Mouse (Mus musculus) limb, embryonic 14.5 days (tissue): ENCODE measurements around the gene Cep63. TPM values are rescaled to one million over a fixed set of nuclear protein-coding genes. Genes with fewer than 3 reads are reported as not detected.

ENCODE experiments used
- ATAC-seq: fragments of 200-750 bp; cut with Nextera tagmentation; 2 replicates; pipeline ENCODE4 v1.8.0; 2017; ENCODE audit warnings: low read depth, moderate number of reproducible peaks, moderate TSS enrichment; ENCODE audit not compliant: low FRiP score
- DNase-seq: peaks from one replicate; pipeline ENCODE4 v3.0.0-alpha.2; 2015; ENCODE audit warnings: low spot score
- H3K27ac ChIP-seq: fragments of 300-500 bp; sonication (generic); replicated peaks from 2 replicates; pipeline ENCODE4 v1.5.1; 2014; ENCODE audit warnings: low read depth, mild to moderate bottlenecking, low read length, moderate library complexity, mixed read lengths
- H3K27me3 ChIP-seq: fragments of 300-500 bp; sonication (generic); 2 replicates; pipeline ENCODE4 v1.6.1; 2014; ENCODE audit warnings: low read length, mixed read lengths; ENCODE audit not compliant: control insufficient read depth, insufficient read depth
- H3K36me3 ChIP-seq: fragments of 300-500 bp; sonication (generic); 2 replicates; pipeline ENCODE4 v1.6.1; 2014; ENCODE audit warnings: mild to moderate bottlenecking, low read length, moderate library complexity, mixed read lengths; ENCODE audit not compliant: control insufficient read depth, insufficient read depth
- H3K4me1 ChIP-seq: fragments of 300-500 bp; sonication (generic); 2 replicates; pipeline ENCODE4 v1.6.1; 2014; ENCODE audit warnings: antibody characterized with exemption, low read length, mixed read lengths; ENCODE audit not compliant: control insufficient read depth, insufficient read depth
- H3K4me2 ChIP-seq: fragments of 300-500 bp; sonication (generic); replicated peaks from 2 replicates; pipeline ENCODE4 v1.6.1; 2014; ENCODE audit warnings: low read depth, mild to moderate bottlenecking, low read length, moderate library complexity; ENCODE audit not compliant: severe bottlenecking
- H3K4me3 ChIP-seq: fragments of 300-500 bp; sonication (generic); replicated peaks from 2 replicates; pipeline ENCODE4 v1.5.1; 2014; ENCODE audit warnings: low read length
- H3K9ac ChIP-seq: fragments of 300-500 bp; sonication (generic); 2 replicates; pipeline ENCODE4 v1.6.1; 2014; ENCODE audit warnings: mild to moderate bottlenecking, low read depth, low read length, moderate library complexity; ENCODE audit not compliant: severe bottlenecking
- H3K9me3 ChIP-seq: fragments of 300-500 bp; sonication (generic); 2 replicates; pipeline ENCODE4 v1.6.1; 2016; ENCODE audit warnings: low read length; ENCODE audit not compliant: control insufficient read depth
- POLR2A ChIP-seq: fragments of 200-500 bp; IDR thresholded peaks from 2 replicates; pipeline ENCODE4 v1.8.0; 2012; ENCODE audit warnings: inconsistent platforms, mild to moderate bottlenecking, moderate library complexity, borderline replicate concordance; ENCODE audit not compliant: insufficient read depth, insufficient read length; ENCODE audit errors: extremely low read depth
- WGBS: fragments of 180-500 bp; shearing (Covaris S2); extraction: QIAGEN DNeasy Blood & Tissue Kit; methylation state at CpG from one replicate; pipeline ENCODE4 v1.1.7; 2014; 5-methylcytosine and 5-hydroxymethylcytosine counted together
- polyA plus RNA-seq, 2 experiments: library from polyadenylated mRNA; depleted of rRNA in 1 of 2; stranded (reverse) in 1 of 2; unstranded in 1 of 2; fragments of >200 nt; fragmentation: Nextera tagmentation in 1 of 2; extraction: Ambion mirVana in 1 of 2; gene quantifications; 2 replicates each; pipeline versions ENCODE4 v1.2.1 to v1.2.3; 2012 to 2014

Gene Cep63
- polyA plus RNA-seq, 2 experiments, result 28.1 to 45.3 TPM

DNA sequence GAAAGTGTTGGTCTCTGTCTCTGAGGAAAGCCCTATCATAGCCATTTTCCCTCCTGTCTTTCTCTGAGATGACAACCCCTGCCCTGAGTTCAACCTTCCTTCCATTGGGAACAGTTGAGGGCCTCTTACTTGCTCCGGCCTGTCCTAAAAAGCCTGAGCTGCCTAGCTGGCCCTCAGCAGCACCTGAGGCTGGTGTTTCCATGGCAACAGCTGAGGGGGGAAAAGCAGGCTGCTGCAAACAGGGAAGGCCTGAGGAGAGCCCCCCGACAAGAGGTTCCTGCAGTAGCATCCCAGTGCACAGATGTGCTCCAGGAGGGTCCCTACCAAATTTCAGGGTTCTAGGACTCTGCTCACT lies 82.6 kb downstream of the Cep63 start:
- peaks cover 12% of the 10 kb centered on the region for H3K4me1 ChIP-seq
- H3K36me3 ChIP-seq, result no peaks in the 10 kb centered on the region
- DNase-seq (no peak), ATAC-seq (no peak)
- H3K27ac ChIP-seq, result no peak overlapping the region
- no peak for TF ChIP-seq POLR2A
- no peak overlapping the region for H3K9ac ChIP-seq
- no peak overlapping the region for H3K4me3 ChIP-seq
- H3K9me3 ChIP-seq, result no peaks in the 10 kb centered on the region
- peaks cover 28% of the 10 kb centered on the region for H3K27me3 ChIP-seq
- H3K4me2 ChIP-seq, result no peak overlapping the region
- 61% methylated on average over 2 of the region's 2 CpGs for WGBS

GRCm38 (mm10) chr9:102542540-102542939 lies 83.8 kb downstream of the Cep63 start:
- ATAC-seq (no peak), DNase-seq (no peak)
- H3K36me3 ChIP-seq, result no peaks in the 10 kb centered on the region
- peaks cover 23% of the 10 kb centered on the region for H3K27me3 ChIP-seq
- TF ChIP-seq POLR2A, result no peak
- no peak overlapping the region for H3K9ac ChIP-seq
- H3K27ac ChIP-seq, result no peak overlapping the region
- H3K9me3 ChIP-seq, result no peaks in the 10 kb centered on the region
- no peak overlapping the region for H3K4me3 ChIP-seq
- 69% methylated on average over 8 of the region's 8 CpGs for WGBS
- peaks cover 12% of the 10 kb centered on the region for H3K4me1 ChIP-seq
- H3K4me2 ChIP-seq, result no peak overlapping the region

DNA sequence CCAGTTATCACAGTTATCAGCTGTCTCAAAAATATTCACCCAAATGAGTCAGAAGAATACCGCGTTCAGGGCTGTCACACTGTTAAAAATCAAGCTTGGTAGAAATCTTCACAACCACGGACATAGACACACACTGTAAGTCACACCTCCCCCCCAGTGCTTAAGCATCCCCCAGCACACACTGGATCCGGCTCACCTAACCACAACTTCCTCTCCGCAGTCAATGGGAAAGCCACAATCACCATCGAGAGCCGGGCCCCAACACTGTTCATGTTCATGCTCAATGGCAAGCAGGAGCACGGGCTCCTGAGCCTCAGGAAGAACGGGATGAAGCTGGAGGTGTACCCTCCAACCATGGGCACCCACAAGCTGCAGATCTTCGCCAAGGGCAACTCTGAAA lies 84.7 kb downstream of the Cep63 start:
- DNase-seq, result no peak
- no peaks in the 10 kb centered on the region for H3K9me3 ChIP-seq
- H3K27me3 ChIP-seq, result peaks cover 15% of the 10 kb centered on the region
- WGBS, result 84% methylated on average over 10 of the region's 10 CpGs
- no peak overlapping the region for H3K4me2 ChIP-seq
- no peak overlapping the region for H3K4me3 ChIP-seq
- no peak for ATAC-seq
- no peak overlapping the region for H3K27ac ChIP-seq
- H3K9ac ChIP-seq, result no peak overlapping the region
- H3K4me1 ChIP-seq, result peaks cover 12% of the 10 kb centered on the region
- no peak for TF ChIP-seq POLR2A
- no peaks in the 10 kb centered on the region for H3K36me3 ChIP-seq

- Histone ChIP-seq H3K4me3 (no peak overlapping the region), H3K4me2 (no peak overlapping the region), H3K4me1 (peaks cover 4% of the 10 kb centered on the region; the same call in 1 of the 2 replicates), H3K27ac (no peak overlapping the region), H3K36me3 (no peaks in the 10 kb centered on the region), H3K9me3 (no peaks in the 10 kb centered on the region), H3K27me3 (no peaks in the 10 kb centered on the region), H3K9ac (no peak overlapping the region)
- DNase-seq, result no peak
- no peak for TF ChIP-seq POLR2A
- 59% methylated on average over 6 of the region's 7 CpGs for WGBS
- ATAC-seq, result no peak
Measured at GRCm38 (mm10) chr9:102539699-102540098, 86.6 kb downstream of the Cep63 start.

- Histone ChIP-seq H3K27ac (no peak overlapping the region), H3K9me3 (no peaks in the 10 kb centered on the region), H3K27me3 (no peaks in the 10 kb centered on the region), H3K4me3 (no peak overlapping the region), H3K9ac (no peak overlapping the region), H3K4me1 (peaks cover 2% of the 10 kb centered on the region; the same call in 1 of the 2 replicates), H3K36me3 (no peaks in the 10 kb centered on the region), H3K4me2 (no peak overlapping the region)
- WGBS, result 84% methylated on average over 4 of the region's 4 CpGs
- ATAC-seq (no peak), DNase-seq (no peak)
- TF ChIP-seq POLR2A, result no peak
Measured at GRCm38 (mm10) chr9:102536968-102537367, 89.4 kb downstream of the Cep63 start.

Other genes starting within 250 kb of the Cep63 start
- 3.1 and 3.2 TPM in 2 replicates for gene Ky, start 120.8 kb downstream of the Cep63 start, polyA plus RNA-seq (2012; rRNA removed)
- gene Ky, start 120.8 kb downstream of the Cep63 start, polyA plus RNA-seq (2014; fragmentation: Nextera tagmentation; extraction: Ambion mirVana), result 0.69 and 1.2 TPM in 2 replicates
- gene Anapc13, start 238 bp downstream of the Cep63 start, polyA plus RNA-seq (2012; rRNA removed), result 88.7 and 191 TPM in 2 replicates
- 169 and 177 TPM in 2 replicates for gene Anapc13, start 238 bp downstream of the Cep63 start, polyA plus RNA-seq (2014; fragmentation: Nextera tagmentation; extraction: Ambion mirVana)
- gene Amotl2, start 90.1 kb upstream of the Cep63 start, polyA plus RNA-seq (2012; rRNA removed), result 58.9 and 67.7 TPM in 2 replicates
- gene Amotl2, start 90.1 kb upstream of the Cep63 start, polyA plus RNA-seq (2014; fragmentation: Nextera tagmentation; extraction: Ambion mirVana), result 52.7 and 66.6 TPM in 2 replicates
- 79.8 and 83.7 TPM in 2 replicates for gene Ryk, start 208.4 kb upstream of the Cep63 start, polyA plus RNA-seq (2012; rRNA removed)
- gene Ryk, start 208.4 kb upstream of the Cep63 start, polyA plus RNA-seq (2014; fragmentation: Nextera tagmentation; extraction: Ambion mirVana), result 37.5 and 58.6 TPM in 2 replicates